Mouse (Mus musculus) cerebellum, adult 11 months (tissue): ENCODE results near the gene Nid1.
"Not testable (repeated sequence)": the region's sequence is repeated elsewhere in the genome, so short reads cannot be mapped to it uniquely, and the experiment has no call there.

ENCODE experiments used
- DNase-seq: peaks from one replicate; pipeline ENCODE4 v3.0.0; 2022

The Nid1 gene

GRCm38 (mm10) chr13:13493517-13493916 is 56.2 kb downstream of the Nid1 start:
- DNase-seq = no peak

GRCm38 (mm10) chr13:13498022-13498421 is 60.7 kb downstream of the Nid1 start:
- no peak for DNase-seq

GRCm38 (mm10) chr13:13502406-13502805 is 65.1 kb downstream of the Nid1 start:
- no peak for DNase-seq

GRCm38 (mm10) chr13:13503695-13504386 is 66.5 kb downstream of the Nid1 start:
- no peak for DNase-seq

- DNase-seq = no peak
Observed at GRCm38 (mm10) chr13:13505063-13505462, 67.7 kb downstream of the Nid1 start.

GRCm38 (mm10) chr13:13506556-13506955 is 69.2 kb downstream of the Nid1 start:
- no peak for DNase-seq

GRCm38 (mm10) chr13:13514861-13515260 is 77.5 kb downstream of the Nid1 start:
- no peak for DNase-seq

GRCm38 (mm10) chr13:13516376-13517225 is 79.2 kb downstream of the Nid1 start:
- peak; percentile 86 for DNase-seq

- DNase-seq = no peak
Observed at GRCm38 (mm10) chr13:13518114-13518513, 80.8 kb downstream of the Nid1 start.

- DNase-seq = no peak
Observed at GRCm38 (mm10) chr13:13520436-13520835, 83.1 kb downstream of the Nid1 start.

- DNase-seq = no peak
Observed at GRCm38 (mm10) chr13:13523625-13524584, 86.6 kb downstream of the Nid1 start.

- DNase-seq = no peak
Observed at GRCm38 (mm10) chr13:13525205-13525604, 87.9 kb downstream of the Nid1 start.

- DNase-seq = no peak
Observed at GRCm38 (mm10) chr13:13525877-13526276, 88.5 kb downstream of the Nid1 start.

- peak; percentile 70 for DNase-seq
Observed at GRCm38 (mm10) chr13:13529115-13529542, 91.8 kb downstream of the Nid1 start.

GRCm38 (mm10) chr13:13530913-13531312 is 93.6 kb downstream of the Nid1 start:
- no peak for DNase-seq

- DNase-seq = no peak
Observed at GRCm38 (mm10) chr13:13531923-13532322, 94.6 kb downstream of the Nid1 start.

GRCm38 (mm10) chr13:13536555-13536954 is 99.2 kb downstream of the Nid1 start:
- no peak for DNase-seq

GRCm38 (mm10) chr13:13537272-13538015 is 100.1 kb downstream of the Nid1 start:
- no peak for DNase-seq

- DNase-seq = peak; percentile 28
Observed at GRCm38 (mm10) chr13:13538585-13539300, 101.4 kb downstream of the Nid1 start.

- not testable (repeated sequence) for DNase-seq
Observed at GRCm38 (mm10) chr13:13543073-13543472, 105.7 kb downstream of the Nid1 start.

GRCm38 (mm10) chr13:13546792-13547191 is 109.4 kb downstream of the Nid1 start:
- no peak for DNase-seq
